Mouse (Mus musculus) left cerebral cortex, adult 2 months (tissue): ENCODE results near the gene Srpx2. TPM values are rescaled to one million over a fixed set of nuclear protein-coding genes. Genes with fewer than 3 reads are reported as not detected.

Experiments used
- DNase-seq, 2 experiments: peaks; one replicate each; pipeline ENCODE4 v3.0.0; 2021 to 2022; ENCODE audit warnings: low spot score in 2 of 2, mixed read lengths in 1 of 2; ENCODE audit errors: extremely low spot score in 1 of 2
- H3K27ac ChIP-seq: fragments of 200-600 bp; 2 replicates; pipeline ENCODE4 v1.8.1; 2022
- H3K4me3 ChIP-seq: fragments of 200-600 bp; 2 replicates; pipeline ENCODE4 v1.8.1; 2022
- CTCF ChIP-seq: fragments of 200-600 bp; IDR thresholded peaks from 2 replicates; pipeline ENCODE4 v1.8.1; 2022; ENCODE audit warnings: antibody characterized with exemption, mild to moderate bottlenecking, moderate library complexity
- intact Hi-C: fragments of 180-260 bp; cut with DNase I; formaldehyde crosslinking; loops from one replicate; pipeline ENCODE4 v1.15.1; 2025
- long read RNA-seq, 2 experiments: library from polyadenylated mRNA; stranded (forward); transcript quantifications; one replicate each; pipeline ENCODE4 v2.0.0; 2021; ENCODE audit warnings: borderline mapping rate in 2 of 2
- total RNA-seq, 2 experiments: library from RNA; stranded (reverse); gene quantifications; 2 replicates each; pipeline ENCODE4 v1.2.3; 2021

The Srpx2 gene
- total RNA-seq, result 1 to 10 TPM; 1.0 to 1.2 TPM
- long read RNA-seq, experiment 1, partial matches to known transcripts, result 0 of 2 reads
- long read RNA-seq, experiment 1, other reads (novel, unspliced or antisense), result 0 of 2 reads
- long read RNA-seq, experiment 2, partial matches to known transcripts, result 0 of 1 reads
- long read RNA-seq, experiment 2, other reads (novel, unspliced or antisense), result 0 of 1 reads

DNA sequence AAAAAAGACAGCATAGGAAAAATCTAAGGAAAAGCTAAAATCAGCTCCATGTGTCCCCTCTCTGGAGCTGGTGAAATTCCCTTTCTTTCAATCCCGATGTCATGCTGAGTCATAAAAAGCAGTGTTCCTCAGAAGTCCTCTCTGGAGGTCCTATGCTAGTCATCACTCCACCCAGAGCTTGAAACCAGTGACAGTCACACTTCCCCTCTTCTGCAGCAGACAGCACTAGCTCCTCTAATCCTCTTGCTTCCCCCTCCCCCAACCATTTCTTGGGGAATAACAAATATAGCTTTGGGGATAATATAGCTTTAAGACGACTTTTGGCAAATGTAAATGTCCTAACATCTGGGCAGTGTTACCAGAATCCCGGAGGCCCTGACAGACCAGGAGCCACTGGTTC, at the start of gene Srpx2:
Gene Srpx2, plus strand, starts transcription at position 166 of the 400 bp plus-strand sequence.
- Histone ChIP-seq H3K27ac (no peak within 1 kb of the TSS), H3K4me3 (no peak within 1 kb of the TSS)
- DNase-seq, result no peak
- intact Hi-C loops, result no loop called here
- no peak for TF ChIP-seq CTCF

DNA sequence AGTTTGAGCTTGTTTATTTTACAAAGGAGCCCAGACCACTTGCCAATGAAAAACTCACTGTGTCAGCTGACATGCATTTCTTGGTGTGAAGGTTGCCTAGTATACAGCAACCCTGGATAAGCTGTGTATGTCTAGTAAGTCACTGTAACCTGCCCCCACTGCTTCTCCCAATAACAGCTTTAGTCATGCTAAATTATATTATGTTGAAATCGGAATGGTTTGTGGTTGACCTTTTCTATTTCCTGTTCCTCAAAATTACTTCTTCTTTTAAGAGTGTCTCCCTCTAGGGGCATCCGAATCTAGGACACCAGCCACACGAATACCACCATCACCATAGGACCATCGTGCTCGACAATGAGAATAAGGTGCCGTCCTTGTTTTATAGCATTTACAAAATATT, 38.5 kb upstream of the Srpx2 start:
- no peak for TF ChIP-seq CTCF
- DNase-seq, result no peak
- no peak overlapping the region for H3K27ac ChIP-seq
- H3K4me3 ChIP-seq, result no peak overlapping the region
- intact Hi-C loops, result no loop called here

DNA sequence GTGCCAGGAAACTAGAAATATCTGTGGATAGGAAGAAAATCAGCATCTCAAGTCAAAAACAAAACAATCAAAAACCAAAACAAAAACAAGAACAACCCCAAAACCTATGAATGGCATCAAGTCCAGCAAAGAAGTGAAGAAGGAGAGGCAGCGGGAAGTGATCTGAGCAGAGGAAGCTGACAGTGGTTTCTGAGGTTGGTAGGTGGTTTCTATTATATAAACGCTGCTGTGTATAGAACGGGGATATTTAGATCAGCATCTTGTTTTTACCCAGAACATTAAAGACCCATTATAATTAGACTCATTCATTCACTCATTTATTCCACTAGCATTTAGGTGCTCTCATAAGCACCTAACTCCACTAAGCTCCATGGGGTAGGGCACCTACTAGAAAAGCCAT, 20.9 kb upstream of the Srpx2 start:
- TF ChIP-seq CTCF, result no peak
- intact Hi-C loops, result no loop called here
- no peak for DNase-seq

DNA sequence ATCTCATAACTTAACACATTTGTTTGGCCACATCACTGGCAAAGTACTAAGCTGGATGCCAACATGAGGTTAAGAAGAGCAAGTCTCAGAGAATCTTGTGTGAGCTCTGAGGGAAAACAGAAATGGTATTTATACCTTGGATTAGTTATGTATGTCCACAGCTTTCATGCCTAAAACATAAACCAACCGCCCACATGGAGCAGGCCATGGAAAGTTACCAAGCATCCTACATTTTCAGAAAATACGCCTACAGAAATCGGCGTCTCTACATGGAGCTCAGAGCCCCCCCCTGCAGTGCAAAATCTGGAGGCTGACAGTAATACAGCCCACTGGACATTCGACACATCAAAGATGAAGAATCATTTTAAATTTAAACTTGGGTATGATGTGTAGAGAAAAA, 20.1 kb upstream of the Srpx2 start:
- DNase-seq, result no peak
- Histone ChIP-seq H3K27ac (no peak overlapping the region), H3K4me3 (no peak overlapping the region)
- no peak for TF ChIP-seq CTCF
- intact Hi-C loops, result no loop called here

More for the DNA sequence above, 20.9 kb upstream of the Srpx2 start:
- Histone ChIP-seq H3K4me3 (no peak overlapping the region), H3K27ac (no peak overlapping the region)

DNA sequence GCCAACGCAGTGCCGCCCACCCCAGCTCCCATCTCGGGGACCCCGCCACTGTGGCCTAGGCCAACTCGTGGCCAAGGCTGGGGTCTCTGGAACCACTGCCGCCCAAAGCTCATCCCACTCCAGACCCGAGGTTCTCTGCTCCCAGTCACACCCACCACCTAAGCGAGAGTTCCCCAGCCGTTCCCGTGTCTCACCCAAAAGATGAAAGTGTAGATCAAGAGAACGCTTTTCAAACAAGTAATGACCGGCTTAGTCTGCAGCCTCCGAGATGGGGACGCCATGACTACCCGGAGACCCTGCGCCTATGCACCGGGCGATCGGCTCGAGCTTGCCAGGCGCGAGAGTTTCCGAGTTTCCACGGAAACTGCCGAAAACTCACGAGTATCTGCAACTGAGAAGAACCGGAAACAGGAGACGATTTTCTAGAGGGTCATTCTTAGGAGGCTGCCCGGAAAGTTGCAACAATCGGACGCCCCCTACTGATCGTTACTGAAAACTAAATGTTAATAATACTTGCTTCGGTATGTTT, 10.1 kb upstream of the Srpx2 start, which contains the start of gene Tspan6:
Gene Tspan6, minus strand, starts transcription at position 416 of the 529 bp plus-strand sequence.
- intact Hi-C loops, result loop anchor here (5.0 kb wide), 1 partner anchor 111 kb away; no protein-coding TSS in a partner anchor
- Histone ChIP-seq H3K27ac (no peak within 1 kb of the TSS), H3K4me3 (peak within 1 kb of the TSS; percentile 55)
- DNase-seq, result peak; percentile 75 to 81
- TF ChIP-seq CTCF, result peak; percentile 52

DNA sequence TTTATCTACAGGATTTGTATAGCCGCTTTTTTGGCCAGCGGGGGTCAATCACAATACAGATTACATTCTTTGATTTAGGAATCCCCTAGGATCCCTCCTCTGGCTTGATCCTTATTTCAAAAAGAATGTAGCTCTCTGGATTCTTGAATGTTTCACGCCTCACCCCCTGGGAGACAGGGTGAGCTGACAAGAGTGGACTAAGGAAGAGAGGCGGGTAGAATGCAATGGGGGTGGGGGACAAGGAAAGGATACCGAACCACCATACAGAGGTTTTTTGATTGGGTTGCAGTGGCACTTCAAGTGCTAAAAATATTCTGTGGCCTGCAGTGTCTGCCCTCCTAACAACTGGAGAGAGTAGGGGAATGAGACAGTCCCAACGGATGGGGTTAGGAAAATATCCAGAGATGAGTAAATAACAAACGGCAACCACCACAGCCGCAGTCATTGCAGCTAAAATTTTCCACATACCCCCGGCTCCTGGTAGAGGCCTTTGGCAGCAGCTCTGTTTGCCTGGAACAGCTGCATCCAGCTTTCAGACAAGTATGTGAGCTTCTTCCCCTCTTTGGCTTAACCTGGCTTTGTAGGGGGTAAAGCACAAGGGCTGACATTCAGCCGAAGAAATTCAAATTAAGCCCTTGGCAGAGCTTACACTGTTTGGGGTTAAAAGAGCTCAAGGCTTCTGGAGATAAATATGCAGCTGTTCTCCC, 3.3 kb downstream of the Srpx2 start:
- intact Hi-C loops, result no loop called here
- no peak for TF ChIP-seq CTCF
- DNase-seq, result no peak

DNA sequence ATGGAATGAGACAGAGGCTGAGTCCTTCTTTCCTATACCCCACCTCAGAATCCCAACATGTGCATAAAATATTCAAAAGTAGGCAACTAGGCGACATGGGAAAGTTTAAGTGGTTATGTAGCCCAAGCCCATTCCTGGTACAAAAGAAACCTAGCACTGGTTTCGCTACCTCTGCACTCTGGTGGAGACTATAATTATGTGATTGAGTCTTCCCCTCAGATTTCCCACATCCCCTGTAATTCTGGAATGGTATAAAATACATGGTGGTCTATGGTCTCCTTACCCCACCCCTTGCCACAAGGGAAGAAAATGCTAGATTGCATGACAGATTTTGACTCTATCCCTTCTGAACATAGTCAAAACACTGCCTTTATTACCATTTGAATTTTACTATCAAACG, 4.8 kb downstream of the Srpx2 start:
- H3K4me3 ChIP-seq, result no peak overlapping the region
- no peak for TF ChIP-seq CTCF
- intact Hi-C loops, result no loop called here
- DNase-seq, result no peak
- no peak overlapping the region for H3K27ac ChIP-seq

More for the DNA sequence above, 3.3 kb downstream of the Srpx2 start:
- Histone ChIP-seq H3K4me3 (no peak overlapping the region), H3K27ac (no peak overlapping the region)

DNA sequence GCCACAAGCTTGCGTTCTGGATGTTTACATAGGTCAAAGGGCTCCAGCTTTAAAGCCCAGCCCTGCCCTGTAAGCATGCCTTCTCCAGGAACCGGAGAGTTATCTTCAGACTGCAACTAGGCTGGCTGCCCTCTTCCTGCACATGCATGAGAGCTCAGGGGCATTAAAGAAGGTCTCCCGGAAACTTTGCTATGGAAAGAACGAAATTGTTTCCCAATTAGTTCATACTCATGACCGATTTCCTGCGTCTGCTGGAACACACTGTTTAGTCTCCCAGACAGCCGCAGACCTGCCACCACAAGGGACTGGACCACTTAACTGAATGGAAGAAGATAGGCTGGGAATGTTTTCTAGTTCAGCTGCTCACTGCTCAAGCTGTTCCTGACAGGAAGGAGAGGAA, 6.0 kb downstream of the Srpx2 start:
- no peak overlapping the region for H3K4me3 ChIP-seq
- intact Hi-C loops, result no loop called here
- DNase-seq, result no peak
- H3K27ac ChIP-seq, result no peak overlapping the region
- no peak for TF ChIP-seq CTCF

DNA sequence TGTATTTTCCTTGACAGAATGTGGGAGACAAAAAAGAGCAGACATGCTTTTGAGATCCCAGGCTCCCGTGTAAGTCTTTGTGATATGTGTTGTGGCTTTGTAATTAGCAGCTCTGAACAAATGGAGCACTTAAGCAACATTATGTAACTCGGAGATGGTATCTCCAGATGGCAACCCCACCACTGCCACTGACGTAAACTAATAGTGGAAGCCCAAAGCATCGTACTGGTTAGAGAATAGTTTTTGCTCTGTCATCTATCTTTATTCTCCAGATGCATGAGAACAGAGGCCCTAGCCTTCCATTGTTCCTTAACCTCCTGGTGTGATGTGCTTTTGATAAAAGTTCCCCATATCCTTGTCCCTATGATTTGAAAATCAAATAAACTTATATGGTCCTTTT, 13.0 kb downstream of the Srpx2 start:
- DNase-seq, result no peak
- Histone ChIP-seq H3K27ac (no peak overlapping the region), H3K4me3 (no peak overlapping the region)
- intact Hi-C loops, result no loop called here
- TF ChIP-seq CTCF, result no peak

DNA sequence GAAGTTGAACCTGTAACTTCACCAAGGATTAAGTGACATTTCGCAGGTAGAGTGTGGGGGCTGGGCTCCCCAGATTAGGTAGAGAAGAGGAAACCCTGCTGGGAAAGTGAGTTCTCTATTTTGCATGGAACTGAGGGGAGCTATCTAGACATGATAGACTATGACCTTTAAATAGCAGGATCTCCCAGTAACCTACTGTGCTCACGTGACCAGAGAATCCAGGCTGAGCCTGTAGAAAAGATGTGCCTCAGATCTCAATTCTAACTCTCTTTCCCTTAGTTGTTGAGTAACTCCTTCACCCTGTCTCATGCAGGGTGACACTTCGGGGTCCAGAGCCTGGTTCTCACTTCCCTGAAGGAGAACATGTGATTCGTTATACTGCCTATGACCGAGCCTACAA, 18.5 kb downstream of the Srpx2 start:
- no peak for DNase-seq
- intact Hi-C loops, result no loop called here
- Histone ChIP-seq H3K4me3 (no peak overlapping the region), H3K27ac (no peak overlapping the region)
- TF ChIP-seq CTCF, result no peak

DNA sequence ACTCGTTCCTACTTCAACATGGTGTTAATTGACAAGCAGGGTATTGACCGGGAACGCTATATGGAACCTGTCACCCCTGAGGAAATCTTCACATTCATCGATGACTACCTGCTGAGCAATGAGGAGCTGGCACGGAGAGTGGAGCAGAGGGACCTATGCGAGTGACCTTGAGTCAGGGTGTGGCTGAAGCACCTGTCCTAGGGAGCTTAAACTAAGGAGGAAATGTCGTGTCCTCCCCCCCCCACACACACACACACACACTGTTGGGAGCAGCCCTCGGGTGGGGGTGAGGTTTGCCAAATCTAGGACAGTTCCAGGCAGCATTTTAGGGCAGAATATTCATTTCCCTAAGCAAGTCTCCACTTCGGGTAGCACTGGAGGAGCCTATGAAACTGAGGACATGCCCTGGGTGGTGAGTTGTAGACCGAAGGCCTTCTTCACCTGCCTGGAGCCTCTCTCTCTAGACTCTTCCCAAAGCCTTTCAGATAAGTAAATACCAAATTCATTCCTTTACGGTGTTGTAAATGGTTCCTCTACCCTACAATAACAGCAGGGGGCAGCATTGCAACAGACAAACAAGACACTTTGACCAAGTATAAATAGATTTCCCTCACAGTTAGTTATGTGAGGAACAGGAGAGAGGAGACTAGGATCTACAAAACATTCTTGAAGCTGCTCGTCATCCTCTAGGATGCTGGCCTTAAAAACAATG, 23.2 kb downstream of the Srpx2 start:
- Histone ChIP-seq H3K4me3 (no peak overlapping the region), H3K27ac (no peak overlapping the region)
- peak; percentile 13 to 16 for DNase-seq
- intact Hi-C loops, result loop anchor here (1.0 kb wide), 1 partner anchor 88 kb away; no protein-coding TSS in a partner anchor
- TF ChIP-seq CTCF, result peak; percentile 66
